Mouse (Mus musculus): ENCODE data around the gene Bst2.

- TF ChIP-seq POLR2A (IDR thresholded peaks at IDR 0.05; ENCODE audit: borderline replicate concordance, insufficient read depth, low read length) (no peak), CTCF (IDR thresholded peaks at IDR 0.05; ENCODE audit: borderline replicate concordance, insufficient read depth, low read depth, low read length) (no peak)
These were observed 20.5 kb downstream of the Bst2 start for GRCm38 (mm10) chr8:71516786-71517185.
